Mouse (Mus musculus) forelimb bud, embryonic 11.5 days (tissue): ENCODE data around the gene Wdr17.

Experiments used
- DNase-seq: peaks from one replicate; pipeline ENCODE4 v3.0.0-alpha.2; 2012; ENCODE audit warnings: low read depth, low spot score

Gene Wdr17

DNA sequence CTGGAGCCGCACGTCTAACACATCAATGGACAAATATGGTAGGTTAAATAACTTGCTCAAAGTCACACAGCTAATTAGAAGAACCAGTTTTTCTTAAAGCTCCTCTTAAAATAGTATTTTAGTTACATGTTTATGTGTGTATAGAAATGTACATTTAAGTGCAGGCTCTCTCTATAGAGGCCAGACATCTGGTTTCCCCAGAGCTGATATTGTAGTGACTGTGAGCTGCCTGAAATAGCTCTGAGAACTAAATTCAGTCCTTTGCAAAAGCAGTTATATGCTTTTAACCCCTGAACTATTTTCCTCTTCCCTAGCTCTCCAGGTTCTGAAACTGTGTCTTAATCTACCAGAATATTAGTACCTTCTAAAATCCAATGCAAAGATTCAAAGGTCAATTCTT lies 289.6 kb downstream of the Wdr17 start:
- no peak for DNase-seq

DNA sequence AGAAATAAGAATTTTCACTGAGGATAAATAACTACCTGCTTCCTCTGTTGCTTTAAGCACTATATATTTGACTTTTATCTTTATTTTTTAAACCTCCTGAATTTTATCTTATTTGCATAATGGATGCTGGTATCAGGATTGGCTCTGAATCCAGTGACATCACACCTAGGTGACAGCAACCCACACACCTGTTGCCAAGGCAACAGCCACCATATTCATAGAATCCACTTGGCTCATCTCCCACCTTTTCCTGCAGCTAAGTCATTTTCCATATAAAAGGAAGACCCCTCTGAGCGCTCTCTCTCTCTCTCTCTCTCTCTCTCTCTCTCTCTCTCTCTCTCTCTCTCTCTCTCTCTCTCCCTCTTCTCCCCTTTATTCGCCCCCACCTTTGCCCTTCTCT lies 290.0 kb downstream of the Wdr17 start:
- no peak for DNase-seq

DNA sequence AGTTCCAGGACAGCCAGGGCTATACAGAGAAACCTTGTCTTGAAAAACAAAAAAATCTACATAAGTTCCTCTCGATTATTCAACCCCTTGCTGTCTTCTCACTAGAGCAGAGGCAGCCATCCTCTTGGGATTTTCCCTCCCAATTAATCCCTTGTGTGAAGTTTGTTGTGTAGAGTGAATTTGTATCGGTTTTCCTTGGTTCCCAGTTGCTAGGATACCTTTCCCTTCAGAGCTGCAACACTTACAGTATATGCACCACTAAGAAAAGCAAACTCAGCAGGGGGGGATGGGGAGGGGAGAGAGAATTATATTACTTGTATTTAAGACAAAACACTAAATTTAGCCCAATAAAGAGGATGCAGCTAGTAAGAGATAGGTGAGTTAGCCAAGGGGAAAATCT lies 290.9 kb downstream of the Wdr17 start:
- DNase-seq, result no peak

DNA sequence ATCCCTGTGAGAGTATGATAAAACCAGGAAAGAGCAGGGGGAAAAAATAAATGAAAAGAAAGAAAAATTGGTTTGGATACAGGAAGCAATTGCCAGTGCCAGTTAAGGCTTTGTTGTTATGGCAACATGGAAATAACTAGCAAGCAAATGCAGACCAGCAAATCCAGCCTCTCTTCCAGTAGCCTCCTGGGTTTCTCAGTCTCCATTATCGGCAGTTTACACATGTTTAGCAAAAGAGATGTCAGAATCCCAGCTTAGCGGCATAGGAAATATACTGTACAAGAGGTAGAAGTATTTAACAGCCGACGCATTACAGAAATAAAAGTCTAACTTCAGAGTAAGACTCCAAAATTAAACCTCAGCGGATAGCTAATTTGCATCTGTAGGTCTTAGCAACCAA lies 292.4 kb downstream of the Wdr17 start:
- no peak for DNase-seq

DNA sequence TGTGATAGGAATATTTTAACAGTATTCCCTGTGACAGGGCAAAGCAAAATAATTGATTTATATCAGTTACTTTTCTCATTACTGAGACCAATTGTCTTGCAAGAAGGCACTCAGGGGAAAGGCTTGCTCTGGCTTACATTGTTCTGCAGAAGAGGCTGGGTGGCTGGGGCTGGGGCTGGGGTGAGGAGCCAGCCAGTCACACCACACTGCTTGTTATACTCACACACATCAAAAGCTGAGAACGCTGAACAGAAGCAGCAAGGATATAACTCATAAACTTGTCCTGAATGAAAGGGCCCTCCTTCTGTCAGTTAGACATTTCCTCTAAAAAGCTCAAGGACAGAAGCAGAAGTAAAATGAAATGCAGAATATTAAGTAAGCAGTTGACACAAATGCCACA lies 304.1 kb downstream of the Wdr17 start:
- DNase-seq, result no peak

DNA sequence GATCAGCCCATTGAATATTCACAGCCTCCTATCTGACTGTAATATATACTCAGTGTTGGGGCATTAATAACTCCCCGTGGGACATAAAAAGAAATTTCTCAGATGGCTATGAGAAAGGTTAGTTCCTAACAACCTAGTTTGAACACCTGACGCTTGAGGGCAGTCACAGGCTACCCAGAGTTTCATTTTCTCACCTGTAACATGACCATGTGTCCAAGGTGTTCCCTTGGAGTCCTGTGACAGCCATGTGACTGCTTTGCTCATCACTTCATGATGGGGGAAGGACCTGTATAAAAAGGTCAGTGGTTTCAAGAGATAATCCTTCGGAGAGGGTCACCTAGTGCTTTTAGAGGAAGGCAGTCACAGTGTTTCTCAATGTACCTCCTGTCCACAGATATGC lies 305.5 kb downstream of the Wdr17 start:
- DNase-seq, result no peak
